Mouse (Mus musculus) right cerebral cortex, postnatal 10 days (tissue): ENCODE measurements around the gene Rin3.

Experiments used
- DNase-seq, 2 experiments: peaks; one replicate each; pipeline ENCODE4 v3.0.0; 2021; ENCODE audit warnings: low spot score in 2 of 2

The Rin3 gene

GRCm38 (mm10) chr12:102330188-102330587, 47.3 kb downstream of the Rin3 start:
- no peak for DNase-seq

GRCm38 (mm10) chr12:102330731-102331130, 47.9 kb downstream of the Rin3 start:
- DNase-seq: no peak

GRCm38 (mm10) chr12:102333101-102333500, 50.3 kb downstream of the Rin3 start:
- no peak for DNase-seq

GRCm38 (mm10) chr12:102339085-102339484, 56.2 kb downstream of the Rin3 start:
- DNase-seq: no peak

- no peak for DNase-seq
Measured at GRCm38 (mm10) chr12:102340471-102340870, 57.6 kb downstream of the Rin3 start.

GRCm38 (mm10) chr12:102342147-102342546, 59.3 kb downstream of the Rin3 start:
- no peak for DNase-seq

- no peak for DNase-seq
Measured at GRCm38 (mm10) chr12:102342602-102343001, 59.8 kb downstream of the Rin3 start.

- no peak for DNase-seq
Measured at GRCm38 (mm10) chr12:102345031-102345815, 62.4 kb downstream of the Rin3 start.

- peak in 1 of 2 experiments; percentile 61 for DNase-seq
Measured at GRCm38 (mm10) chr12:102346507-102346906, 63.7 kb downstream of the Rin3 start.

- DNase-seq: no peak
Measured at GRCm38 (mm10) chr12:102348447-102348846, 65.6 kb downstream of the Rin3 start.

- no peak for DNase-seq
Measured at GRCm38 (mm10) chr12:102350997-102351396, 68.1 kb downstream of the Rin3 start.

- no peak for DNase-seq
Measured at GRCm38 (mm10) chr12:102354126-102354984, 71.5 kb downstream of the Rin3 start.

GRCm38 (mm10) chr12:102355784-102356183, 72.9 kb downstream of the Rin3 start:
- DNase-seq: no peak

- no peak for DNase-seq
Measured at GRCm38 (mm10) chr12:102356781-102357180, 73.9 kb downstream of the Rin3 start.

- no peak for DNase-seq
Measured at GRCm38 (mm10) chr12:102359390-102359789, 76.5 kb downstream of the Rin3 start.

GRCm38 (mm10) chr12:102361189-102362161, 78.6 kb downstream of the Rin3 start:
- DNase-seq: no peak

- DNase-seq: peak; percentile 53 to 57
Measured at GRCm38 (mm10) chr12:102365016-102365415, 82.2 kb downstream of the Rin3 start.

- no peak for DNase-seq
Measured at GRCm38 (mm10) chr12:102366126-102366816, 83.4 kb downstream of the Rin3 start.

GRCm38 (mm10) chr12:102367075-102367474, 84.2 kb downstream of the Rin3 start:
- DNase-seq: no peak

GRCm38 (mm10) chr12:102368066-102368465, 85.2 kb downstream of the Rin3 start:
- DNase-seq: no peak

- no peak for DNase-seq
Measured at GRCm38 (mm10) chr12:102368556-102368955, 85.7 kb downstream of the Rin3 start.
